Mouse (Mus musculus): ENCODE measurements around the gene B430306N03Rik. TPM values are rescaled to one million over a fixed set of nuclear protein-coding genes. Genes with fewer than 3 reads are reported as not detected.

Gene B430306N03Rik
- polyA plus RNA-seq, 1 experiment from 2014 or later: 0.49 TPM

DNA sequence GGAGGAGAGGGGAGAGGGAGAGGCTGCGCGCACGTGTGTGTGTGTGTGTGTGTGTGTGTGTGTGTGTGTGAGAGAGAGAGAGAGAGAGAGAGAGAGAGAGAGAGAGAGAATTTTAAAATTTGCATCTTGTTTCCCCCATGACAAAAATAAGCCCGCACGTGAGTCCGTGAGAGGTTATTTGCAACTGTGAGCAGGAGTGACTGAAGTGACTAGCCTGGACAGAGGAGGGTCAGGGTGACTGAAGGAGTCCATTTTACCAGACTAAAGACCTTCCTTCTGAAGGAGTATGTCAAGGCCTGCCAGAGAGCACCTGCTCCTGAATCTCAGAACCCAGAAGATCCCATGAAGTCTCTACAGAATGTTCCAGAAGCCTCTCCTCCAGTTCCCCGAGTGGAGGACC lies 16.2 kb upstream of the B430306N03Rik start:
- no peak overlapping the region for H3K27ac ChIP-seq (ENCODE audit: low read depth, low read length)
- 51% methylated on average over 7 of the region's 7 CpGs for WGBS

DNA sequence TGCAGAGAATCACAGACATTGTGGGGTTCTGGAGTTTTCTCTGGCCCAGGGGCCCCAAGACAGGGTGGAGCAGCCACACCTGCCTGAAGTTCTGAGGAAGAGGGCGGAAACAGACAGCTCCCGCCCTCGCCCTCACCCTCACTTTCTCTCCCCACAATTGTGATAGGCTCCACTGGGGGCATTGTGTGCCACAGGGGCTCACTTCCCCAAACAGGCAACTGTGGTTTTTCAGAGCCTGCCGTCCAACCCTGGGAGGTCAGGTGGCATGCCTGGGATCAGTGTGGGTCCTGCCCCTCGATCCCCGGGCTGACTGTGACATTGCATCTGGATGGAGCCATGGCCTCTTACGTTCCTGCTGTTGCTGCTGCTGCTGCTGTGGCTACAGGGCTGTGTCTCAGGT lies 15.7 kb upstream of the B430306N03Rik start:
- no peak for ATAC-seq (ENCODE audit: low FRiP score, low TSS enrichment)
- no peak overlapping the region for H3K9ac ChIP-seq (ENCODE audit: low read depth, low read length)
- H3K27me3 ChIP-seq (ENCODE audit: control insufficient read depth, insufficient read depth, low read length): no peaks in the 10 kb centered on the region; the same call in 1 of the 2 replicates
- no peak overlapping the region for H3K27ac ChIP-seq (ENCODE audit: low read depth, low read length)
- no peaks in the 10 kb centered on the region for H3K9me3 ChIP-seq (ENCODE audit: control insufficient read depth, low read length)
- H3K4me1 ChIP-seq (ENCODE audit: control insufficient read depth, insufficient read depth, low read length): no peaks in the 10 kb centered on the region
- H3K36me3 ChIP-seq (ENCODE audit: control insufficient read depth, insufficient read depth, low read length): no peaks in the 10 kb centered on the region
- H3K4me3 ChIP-seq (ENCODE audit: low read length): no peak overlapping the region
- 73% methylated on average over 7 of the region's 7 CpGs for WGBS
- no peak overlapping the region for H3K4me2 ChIP-seq (replicated peaks; ENCODE audit: low read depth, low read length)

More for the DNA sequence above, 16.2 kb upstream of the B430306N03Rik start:
- Histone ChIP-seq H3K9ac (ENCODE audit: low read depth, low read length) (no peak overlapping the region), H3K4me3 (ENCODE audit: low read length) (no peak overlapping the region), H3K4me2 (replicated peaks; ENCODE audit: low read depth, low read length) (no peak overlapping the region), H3K27me3 (ENCODE audit: control insufficient read depth, insufficient read depth, low read length) (no peaks in the 10 kb centered on the region; the same call in 1 of the 2 replicates), H3K36me3 (ENCODE audit: control insufficient read depth, insufficient read depth, low read length) (no peaks in the 10 kb centered on the region), H3K9me3 (ENCODE audit: control insufficient read depth, low read length) (no peaks in the 10 kb centered on the region), H3K4me1 (ENCODE audit: control insufficient read depth, insufficient read depth, low read length) (no peaks in the 10 kb centered on the region)
- ATAC-seq (ENCODE audit: low FRiP score, low TSS enrichment): no peak

DNA sequence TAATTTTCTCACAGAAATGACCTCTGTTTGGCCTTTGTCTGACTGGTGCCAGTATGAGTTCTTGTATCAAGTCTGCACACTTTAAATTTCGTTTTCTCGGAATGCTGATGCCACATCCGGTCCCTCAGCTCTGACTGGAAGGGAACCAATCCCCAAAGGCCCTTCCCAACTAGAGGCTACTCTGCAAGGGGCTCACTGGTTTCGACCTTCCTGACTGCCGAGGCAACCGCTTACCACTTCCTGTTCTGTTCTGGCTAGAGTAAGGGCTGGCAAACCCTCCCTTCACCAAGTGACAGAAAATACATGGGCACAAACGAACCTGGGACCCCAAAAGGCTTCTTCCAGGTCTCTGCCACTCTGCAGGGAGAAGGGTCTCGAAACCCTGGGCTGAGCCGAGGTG lies 15.1 kb upstream of the B430306N03Rik start:
- Histone ChIP-seq H3K9ac (ENCODE audit: low read depth, low read length) (no peak overlapping the region), H3K4me2 (replicated peaks; ENCODE audit: low read depth, low read length) (no peak overlapping the region), H3K4me3 (ENCODE audit: low read length) (no peak overlapping the region), H3K4me1 (ENCODE audit: control insufficient read depth, insufficient read depth, low read length) (no peaks in the 10 kb centered on the region), H3K27me3 (ENCODE audit: control insufficient read depth, insufficient read depth, low read length) (no peaks in the 10 kb centered on the region; the same call in 1 of the 2 replicates), H3K36me3 (ENCODE audit: control insufficient read depth, insufficient read depth, low read length) (no peaks in the 10 kb centered on the region), H3K27ac (ENCODE audit: low read depth, low read length) (no peak overlapping the region), H3K9me3 (ENCODE audit: control insufficient read depth, low read length) (no peaks in the 10 kb centered on the region)
- ATAC-seq (ENCODE audit: low FRiP score, low TSS enrichment): no peak
- 80% methylated on average over 9 of the region's 9 CpGs for WGBS

DNA sequence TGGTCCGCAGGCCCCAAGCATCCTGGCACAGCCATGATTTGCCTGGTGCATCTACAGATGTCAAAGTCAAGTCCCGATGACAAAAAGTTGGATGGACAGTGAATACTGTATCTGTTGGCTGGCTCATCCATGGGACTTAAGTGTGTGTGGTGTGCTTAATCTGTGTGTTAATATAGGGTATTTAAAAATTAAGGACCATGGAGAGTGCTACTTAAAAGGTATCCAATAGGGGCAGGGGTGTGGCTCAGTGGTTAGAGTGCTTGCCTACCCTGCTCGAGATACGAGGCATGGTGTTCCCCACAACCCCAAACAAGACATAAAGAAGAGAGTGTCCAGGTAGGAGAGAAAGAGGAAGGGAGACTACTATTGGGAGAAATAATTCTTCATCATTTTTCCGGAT lies 14.1 kb upstream of the B430306N03Rik start:
- 87% methylated on average over 5 of the region's 5 CpGs for WGBS
- H3K36me3 ChIP-seq (ENCODE audit: control insufficient read depth, insufficient read depth, low read length): no peaks in the 10 kb centered on the region
- no peak overlapping the region for H3K9ac ChIP-seq (ENCODE audit: low read depth, low read length)
- no peak overlapping the region for H3K4me2 ChIP-seq (replicated peaks; ENCODE audit: low read depth, low read length)
- no peak overlapping the region for H3K4me3 ChIP-seq (ENCODE audit: low read length)
- H3K9me3 ChIP-seq (ENCODE audit: control insufficient read depth, low read length): no peaks in the 10 kb centered on the region
- H3K27me3 ChIP-seq (ENCODE audit: control insufficient read depth, insufficient read depth, low read length): no peaks in the 10 kb centered on the region; the same call in 1 of the 2 replicates
- ATAC-seq (ENCODE audit: low FRiP score, low TSS enrichment): no peak
- H3K4me1 ChIP-seq (ENCODE audit: control insufficient read depth, insufficient read depth, low read length): no peaks in the 10 kb centered on the region
- no peak overlapping the region for H3K27ac ChIP-seq (ENCODE audit: low read depth, low read length)

DNA sequence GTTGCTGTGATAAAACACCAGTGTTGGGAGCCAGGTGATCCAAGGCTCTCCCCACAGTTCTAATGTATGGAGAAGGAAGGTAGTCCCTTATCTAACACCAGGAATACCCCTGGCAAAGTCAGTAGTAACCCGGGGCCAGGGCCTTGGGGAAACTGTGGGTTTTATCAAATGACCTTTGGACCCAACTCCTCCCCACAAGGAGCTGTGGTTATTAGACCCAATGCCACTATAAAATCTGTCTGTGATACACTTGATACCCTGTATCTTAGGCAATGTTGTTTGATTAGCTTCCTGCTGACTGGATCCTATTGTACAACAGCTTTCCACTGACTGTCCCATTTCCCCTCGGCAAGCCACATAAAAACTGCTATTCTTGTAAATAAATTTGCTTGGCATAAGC lies 3.8 kb upstream of the B430306N03Rik start:
- Histone ChIP-seq H3K9ac (ENCODE audit: low read depth, low read length) (no peak overlapping the region), H3K27me3 (ENCODE audit: control insufficient read depth, insufficient read depth, low read length) (no peaks in the 10 kb centered on the region), H3K4me2 (replicated peaks; ENCODE audit: low read depth, low read length) (no peak overlapping the region), H3K27ac (ENCODE audit: low read depth, low read length) (no peak overlapping the region), H3K4me3 (ENCODE audit: low read length) (no peak overlapping the region), H3K4me1 (ENCODE audit: control insufficient read depth, insufficient read depth, low read length) (no peaks in the 10 kb centered on the region), H3K9me3 (ENCODE audit: control insufficient read depth, low read length) (no peaks in the 10 kb centered on the region), H3K36me3 (ENCODE audit: control insufficient read depth, insufficient read depth, low read length) (no peaks in the 10 kb centered on the region)
- no peak for ATAC-seq (ENCODE audit: low FRiP score, low TSS enrichment)
- 66% methylated on average over 2 of the region's 2 CpGs for WGBS

DNA sequence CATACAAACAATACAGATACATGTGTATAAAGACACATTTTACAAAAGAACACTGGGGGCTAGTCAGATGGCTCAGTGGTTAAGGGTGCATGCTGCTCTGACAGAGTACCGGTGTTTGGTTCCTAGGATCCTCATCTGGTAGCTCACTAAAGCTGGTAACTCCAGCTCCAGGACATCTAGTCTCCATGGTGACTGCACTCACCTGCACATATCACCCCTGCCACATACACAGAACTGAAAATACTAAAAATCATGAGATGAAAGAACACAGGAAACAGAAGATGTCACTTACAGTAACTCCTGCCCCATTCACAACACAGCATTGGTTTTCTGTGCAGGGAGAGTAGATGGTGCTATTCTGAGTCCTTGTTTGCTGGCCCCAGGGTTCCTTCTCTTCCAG lies 2.7 kb downstream of the B430306N03Rik start:
- Histone ChIP-seq H3K27me3 (ENCODE audit: control insufficient read depth, insufficient read depth, low read length) (no peaks in the 10 kb centered on the region), H3K36me3 (ENCODE audit: control insufficient read depth, insufficient read depth, low read length) (no peaks in the 10 kb centered on the region), H3K9me3 (ENCODE audit: control insufficient read depth, low read length) (no peaks in the 10 kb centered on the region), H3K9ac (ENCODE audit: low read depth, low read length) (no peak overlapping the region), H3K4me3 (ENCODE audit: low read length) (no peak overlapping the region), H3K4me2 (replicated peaks; ENCODE audit: low read depth, low read length) (no peak overlapping the region), H3K4me1 (ENCODE audit: control insufficient read depth, insufficient read depth, low read length) (no peaks in the 10 kb centered on the region), H3K27ac (ENCODE audit: low read depth, low read length) (no peak overlapping the region)
- ATAC-seq (ENCODE audit: low FRiP score, low TSS enrichment): no peak
- 97% methylated on average over 1 of the region's 1 CpGs for WGBS

DNA sequence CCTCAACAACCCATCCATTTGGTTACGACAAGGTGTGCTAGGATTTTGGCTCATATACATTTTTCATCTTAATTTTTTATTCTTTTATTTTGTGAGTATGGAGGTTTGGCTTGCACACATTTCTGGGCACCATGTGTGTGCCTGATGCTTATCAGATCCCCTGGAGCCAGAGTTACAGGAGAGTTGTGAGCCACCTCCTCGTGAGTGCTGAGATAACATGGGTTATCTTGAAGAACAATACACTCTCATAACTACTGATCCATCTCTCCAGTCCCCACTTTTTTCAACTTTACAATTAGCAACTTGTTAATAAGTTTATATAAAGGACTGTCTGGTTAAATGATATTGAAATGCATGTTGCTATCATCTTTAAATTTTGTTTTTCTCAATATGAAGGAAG lies 5.3 kb downstream of the B430306N03Rik start:
- H3K4me3 ChIP-seq (ENCODE audit: low read length): no peak overlapping the region
- no peak overlapping the region for H3K4me2 ChIP-seq (replicated peaks; ENCODE audit: low read depth, low read length)
- H3K9me3 ChIP-seq (ENCODE audit: control insufficient read depth, low read length): no peaks in the 10 kb centered on the region
- no peak overlapping the region for H3K27ac ChIP-seq (ENCODE audit: low read depth, low read length)
- H3K4me1 ChIP-seq (ENCODE audit: control insufficient read depth, insufficient read depth, low read length): no peaks in the 10 kb centered on the region
- H3K9ac ChIP-seq (ENCODE audit: low read depth, low read length): no peak overlapping the region
- H3K36me3 ChIP-seq (ENCODE audit: control insufficient read depth, insufficient read depth, low read length): no peaks in the 10 kb centered on the region
- WGBS: 80% methylated on average over 2 of the region's 2 CpGs
- no peaks in the 10 kb centered on the region for H3K27me3 ChIP-seq (ENCODE audit: control insufficient read depth, insufficient read depth, low read length)
- ATAC-seq (ENCODE audit: low FRiP score, low TSS enrichment): no peak

DNA sequence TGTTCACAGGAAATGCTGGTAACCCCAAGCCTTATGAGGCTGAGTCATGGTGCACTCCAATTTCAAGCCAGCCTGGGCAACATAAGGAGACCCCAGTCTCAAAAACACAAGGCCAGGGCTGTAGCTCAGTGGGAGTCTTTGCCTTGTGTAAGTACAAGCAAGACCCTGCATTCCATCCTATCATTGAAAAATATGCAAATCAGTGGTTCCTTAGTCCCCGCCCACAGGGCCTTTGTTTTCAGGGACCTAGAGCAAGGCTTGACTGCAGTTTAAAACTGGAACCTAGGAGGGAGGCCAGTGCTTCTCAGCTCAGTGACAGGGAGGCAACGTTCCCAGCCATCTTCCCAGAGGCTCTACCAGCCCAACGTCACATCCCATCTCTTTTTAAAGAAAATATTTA lies 7.3 kb downstream of the B430306N03Rik start:
- no peak overlapping the region for H3K4me2 ChIP-seq (replicated peaks; ENCODE audit: low read depth, low read length)
- H3K36me3 ChIP-seq (ENCODE audit: control insufficient read depth, insufficient read depth, low read length): no peaks in the 10 kb centered on the region
- ATAC-seq (ENCODE audit: low FRiP score, low TSS enrichment): no peak
- no peak overlapping the region for H3K4me3 ChIP-seq (ENCODE audit: low read length)
- no peak overlapping the region for H3K9ac ChIP-seq (ENCODE audit: low read depth, low read length)
- WGBS: 81% methylated on average over 3 of the region's 3 CpGs
- H3K27ac ChIP-seq (ENCODE audit: low read depth, low read length): no peak overlapping the region
- H3K9me3 ChIP-seq (ENCODE audit: control insufficient read depth, low read length): no peaks in the 10 kb centered on the region
- no peaks in the 10 kb centered on the region for H3K4me1 ChIP-seq (ENCODE audit: control insufficient read depth, insufficient read depth, low read length)
- no peaks in the 10 kb centered on the region for H3K27me3 ChIP-seq (ENCODE audit: control insufficient read depth, insufficient read depth, low read length)

DNA sequence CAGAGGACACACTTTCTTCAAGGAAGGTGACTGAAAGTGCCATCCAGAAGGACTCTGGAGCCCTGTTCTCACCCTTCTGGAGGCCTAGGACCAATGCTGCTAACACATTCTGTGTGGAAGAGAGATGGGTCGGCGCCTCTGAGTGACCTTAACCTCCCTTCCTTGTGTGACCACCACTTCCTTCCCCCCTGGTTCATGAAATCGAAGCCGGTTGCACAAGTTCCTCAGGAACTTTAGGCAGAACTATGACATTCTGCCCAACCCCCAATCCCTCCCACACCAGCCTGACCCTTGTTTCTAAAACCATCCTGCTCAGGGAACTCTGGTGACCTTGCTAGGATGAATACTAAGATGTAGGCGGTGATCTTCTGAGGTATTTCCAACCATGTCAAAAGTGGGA lies 8.3 kb downstream of the B430306N03Rik start:
- no peak overlapping the region for H3K9ac ChIP-seq (ENCODE audit: low read depth, low read length)
- no peak overlapping the region for H3K27ac ChIP-seq (ENCODE audit: low read depth, low read length)
- no peak for ATAC-seq (ENCODE audit: low FRiP score, low TSS enrichment)
- H3K4me2 ChIP-seq (replicated peaks; ENCODE audit: low read depth, low read length): no peak overlapping the region
- H3K4me1 ChIP-seq (ENCODE audit: control insufficient read depth, insufficient read depth, low read length): no peaks in the 10 kb centered on the region
- H3K36me3 ChIP-seq (ENCODE audit: control insufficient read depth, insufficient read depth, low read length): no peaks in the 10 kb centered on the region
- H3K4me3 ChIP-seq (ENCODE audit: low read length): no peak overlapping the region
- no peaks in the 10 kb centered on the region for H3K9me3 ChIP-seq (ENCODE audit: control insufficient read depth, low read length)
- WGBS: 86% methylated on average over 5 of the region's 5 CpGs
- H3K27me3 ChIP-seq (ENCODE audit: control insufficient read depth, insufficient read depth, low read length): no peaks in the 10 kb centered on the region

DNA sequence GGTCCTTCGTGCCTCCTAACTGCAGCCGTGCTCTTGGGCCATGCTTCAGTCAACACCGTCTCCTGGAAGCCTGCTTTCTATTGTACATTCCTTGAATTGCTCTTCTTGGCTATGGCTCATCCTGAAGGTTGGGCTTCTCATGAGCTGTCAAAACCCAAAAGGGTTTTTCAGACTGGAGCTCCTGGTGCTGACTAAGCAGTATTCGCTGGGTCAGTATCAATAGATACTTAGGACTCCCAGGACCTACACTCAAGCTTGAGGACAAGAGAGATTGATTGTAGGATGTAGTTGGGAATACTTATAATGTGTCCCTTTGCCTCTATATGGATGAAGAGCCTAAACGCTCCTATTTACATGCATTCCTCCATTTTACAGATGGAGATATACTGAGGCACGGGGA lies 9.2 kb downstream of the B430306N03Rik start:
- Histone ChIP-seq H3K36me3 (ENCODE audit: control insufficient read depth, insufficient read depth, low read length) (no peaks in the 10 kb centered on the region), H3K4me3 (ENCODE audit: low read length) (no peak overlapping the region), H3K4me1 (ENCODE audit: control insufficient read depth, insufficient read depth, low read length) (no peaks in the 10 kb centered on the region), H3K4me2 (replicated peaks; ENCODE audit: low read depth, low read length) (no peak overlapping the region), H3K27ac (ENCODE audit: low read depth, low read length) (no peak overlapping the region), H3K27me3 (ENCODE audit: control insufficient read depth, insufficient read depth, low read length) (no peaks in the 10 kb centered on the region), H3K9ac (ENCODE audit: low read depth, low read length) (no peak overlapping the region), H3K9me3 (ENCODE audit: control insufficient read depth, low read length) (no peaks in the 10 kb centered on the region)
- ATAC-seq (ENCODE audit: low FRiP score, low TSS enrichment): no peak
- 95% methylated on average over 6 of the region's 6 CpGs for WGBS
